Mouse (Mus musculus): ENCODE measurements around the gene Elovl2. TPM values are rescaled to one million over a fixed set of nuclear protein-coding genes. Genes with fewer than 3 reads are reported as not detected.
"Not testable (repeated sequence)": the region's sequence is repeated elsewhere in the genome, so short reads cannot be mapped to it uniquely, and the experiment has no call there.

Elovl2 gene
- polyA plus RNA-seq, 1 experiment from 2014 or later, result 5.4 TPM

DNA sequence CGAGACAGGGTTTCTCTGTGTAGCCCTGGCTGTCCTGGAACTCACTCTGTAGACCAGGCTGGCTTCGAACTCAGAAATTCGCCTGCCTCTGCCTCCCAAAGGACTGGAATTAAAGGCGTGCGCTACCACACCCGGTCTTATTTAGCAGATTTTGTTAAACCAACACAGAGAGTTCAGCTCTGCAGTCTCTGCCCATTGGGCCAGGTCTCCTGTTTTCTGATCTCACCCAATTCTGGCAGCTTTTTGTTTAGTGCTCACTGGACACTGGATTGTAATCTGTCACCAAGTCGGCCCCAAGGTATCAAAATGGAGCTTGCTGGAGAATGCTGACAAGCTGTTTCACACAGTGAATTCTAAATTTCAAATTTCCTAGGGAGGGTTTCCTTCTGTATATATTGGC, 32.5 kb upstream of the Elovl2 start:
- H3K4me3 ChIP-seq (ENCODE audit: low read depth, low read length), result no peak overlapping the region
- no peak overlapping the region for H3K27ac ChIP-seq (ENCODE audit: low read depth)
- H3K4me2 ChIP-seq, result no peak overlapping the region
- no peak overlapping the region for H3K9ac ChIP-seq
- no peak for DNase-seq
- ATAC-seq (ENCODE audit: insufficient read depth), result no peak
- 89% methylated on average over 7 of the region's 7 CpGs for WGBS
- no peaks in the 10 kb centered on the region for H3K27me3 ChIP-seq (ENCODE audit: insufficient read depth, low read length)
- TF ChIP-seq CTCF (IDR thresholded peaks at IDR 0.05; ENCODE audit: low read depth), result no peak
- H3K9me3 ChIP-seq (ENCODE audit: low read depth, low read length), result no peaks in the 10 kb centered on the region
- H3K36me3 ChIP-seq (ENCODE audit: insufficient read depth), result no peaks in the 10 kb centered on the region
- 0 out of 2 replicates have a peak, but pooled peaks cover 3% of the 10 kb centered on the region for H3K4me1 ChIP-seq (ENCODE audit: insufficient read depth)

DNA sequence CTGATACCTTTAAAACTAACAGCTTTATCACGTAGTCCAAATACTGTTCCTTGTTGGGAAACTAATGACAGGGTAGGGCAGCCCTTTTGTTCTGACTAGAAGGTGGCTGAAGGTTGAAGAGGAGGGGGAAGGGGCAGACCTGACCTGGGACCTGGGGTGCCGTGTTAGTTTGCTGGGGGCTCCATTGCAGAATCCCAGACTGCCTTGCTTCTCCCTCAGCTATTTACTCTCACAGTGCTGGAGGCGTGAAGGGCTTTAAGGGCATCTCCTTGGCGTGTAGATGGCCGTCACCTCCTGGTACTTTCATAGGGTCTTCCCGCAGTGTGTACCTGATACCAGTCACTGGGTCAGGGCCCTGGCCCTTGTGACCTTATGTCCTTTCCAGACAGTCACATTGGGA, 31.9 kb upstream of the Elovl2 start:
- Histone ChIP-seq H3K4me1 (ENCODE audit: insufficient read depth) (0 out of 2 replicates have a peak, but pooled peaks cover 3% of the 10 kb centered on the region), H3K9me3 (ENCODE audit: low read depth, low read length) (no peaks in the 10 kb centered on the region), H3K4me3 (ENCODE audit: low read depth, low read length) (no peak overlapping the region), H3K36me3 (ENCODE audit: insufficient read depth) (no peaks in the 10 kb centered on the region), H3K27me3 (ENCODE audit: insufficient read depth, low read length) (no peaks in the 10 kb centered on the region), H3K4me2 (peak overlapping the region; percentile 20; the same call in 1 of the 2 replicates), H3K27ac (ENCODE audit: low read depth) (peak overlapping the region; percentile 20; the same call in 1 of the 2 replicates), H3K9ac (no peak overlapping the region)
- DNase-seq, result no peak
- no peak for TF ChIP-seq CTCF (IDR thresholded peaks at IDR 0.05; ENCODE audit: low read depth)
- no peak for ATAC-seq (ENCODE audit: insufficient read depth)
- 51% methylated on average over 6 of the region's 6 CpGs for WGBS

DNA sequence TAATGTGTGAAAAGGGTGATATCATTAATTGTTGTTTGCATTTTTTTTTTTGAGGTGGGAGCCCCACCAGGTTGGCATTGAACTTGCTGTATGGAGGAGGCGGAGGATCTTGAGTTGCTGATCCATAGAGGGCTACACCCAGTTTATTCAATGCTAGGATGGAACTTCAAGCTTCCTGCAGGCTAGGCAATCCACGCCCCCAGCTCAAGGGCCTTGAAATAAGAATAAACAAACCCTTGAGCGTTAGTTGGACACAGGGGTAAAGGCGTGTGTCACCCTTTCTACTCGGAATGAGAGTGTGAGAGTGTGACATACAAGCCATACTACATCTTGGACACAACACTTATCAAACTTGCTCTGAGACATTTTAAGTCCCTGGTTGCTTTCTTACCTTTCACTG, 31.5 kb upstream of the Elovl2 start:
- no peaks in the 10 kb centered on the region for H3K27me3 ChIP-seq (ENCODE audit: insufficient read depth, low read length)
- no peaks in the 10 kb centered on the region for H3K9me3 ChIP-seq (ENCODE audit: low read depth, low read length)
- DNase-seq (peak; percentile 48), ATAC-seq (ENCODE audit: insufficient read depth) (no peak)
- 23% methylated on average over 5 of the region's 5 CpGs for WGBS
- TF ChIP-seq CTCF (IDR thresholded peaks at IDR 0.05; ENCODE audit: low read depth), result no peak
- H3K4me3 ChIP-seq (ENCODE audit: low read depth, low read length), result no peak overlapping the region
- peak overlapping the region; percentile 20; the same call in 1 of the 2 replicates for H3K4me2 ChIP-seq
- H3K36me3 ChIP-seq (ENCODE audit: insufficient read depth), result no peaks in the 10 kb centered on the region
- H3K27ac ChIP-seq (ENCODE audit: low read depth), result peak overlapping the region; percentile 20; the same call in 1 of the 2 replicates
- H3K9ac ChIP-seq, result no peak overlapping the region
- 0 out of 2 replicates have a peak, but pooled peaks cover 3% of the 10 kb centered on the region for H3K4me1 ChIP-seq (ENCODE audit: insufficient read depth)

DNA sequence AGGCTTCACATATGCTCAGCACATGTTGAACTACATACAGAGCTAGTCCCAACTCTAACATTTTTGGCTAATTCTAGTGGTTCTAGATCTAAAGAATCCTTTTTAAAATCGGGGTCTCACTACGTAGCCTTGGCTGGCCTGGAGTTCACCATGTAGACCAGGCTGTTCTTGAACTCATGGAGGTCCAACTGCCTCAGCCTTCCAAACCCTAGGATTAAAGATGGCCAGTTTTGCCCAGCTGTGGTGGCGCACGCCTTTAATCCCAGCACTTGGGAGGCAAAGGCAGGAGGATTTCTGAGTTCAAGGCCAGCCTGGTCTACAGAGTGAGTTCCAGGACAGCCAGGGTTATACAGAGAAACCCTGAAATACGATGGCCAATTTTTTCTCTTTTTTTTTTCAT, 31.0 kb upstream of the Elovl2 start:
- not testable (repeated sequence) for H3K4me1 ChIP-seq (ENCODE audit: insufficient read depth); H3K27me3 ChIP-seq (ENCODE audit: insufficient read depth, low read length); DNase-seq; H3K9me3 ChIP-seq (ENCODE audit: low read depth, low read length); ATAC-seq (ENCODE audit: insufficient read depth); H3K9ac ChIP-seq; H3K27ac ChIP-seq (ENCODE audit: low read depth); H3K36me3 ChIP-seq (ENCODE audit: insufficient read depth)
- peak overlapping the region; percentile 86 for H3K4me2 ChIP-seq
- 85% methylated on average over 5 of the region's 5 CpGs for WGBS
- H3K4me3 ChIP-seq (ENCODE audit: low read depth, low read length), result peak overlapping the region; percentile 73; the same call in 1 of the 2 replicates

DNA sequence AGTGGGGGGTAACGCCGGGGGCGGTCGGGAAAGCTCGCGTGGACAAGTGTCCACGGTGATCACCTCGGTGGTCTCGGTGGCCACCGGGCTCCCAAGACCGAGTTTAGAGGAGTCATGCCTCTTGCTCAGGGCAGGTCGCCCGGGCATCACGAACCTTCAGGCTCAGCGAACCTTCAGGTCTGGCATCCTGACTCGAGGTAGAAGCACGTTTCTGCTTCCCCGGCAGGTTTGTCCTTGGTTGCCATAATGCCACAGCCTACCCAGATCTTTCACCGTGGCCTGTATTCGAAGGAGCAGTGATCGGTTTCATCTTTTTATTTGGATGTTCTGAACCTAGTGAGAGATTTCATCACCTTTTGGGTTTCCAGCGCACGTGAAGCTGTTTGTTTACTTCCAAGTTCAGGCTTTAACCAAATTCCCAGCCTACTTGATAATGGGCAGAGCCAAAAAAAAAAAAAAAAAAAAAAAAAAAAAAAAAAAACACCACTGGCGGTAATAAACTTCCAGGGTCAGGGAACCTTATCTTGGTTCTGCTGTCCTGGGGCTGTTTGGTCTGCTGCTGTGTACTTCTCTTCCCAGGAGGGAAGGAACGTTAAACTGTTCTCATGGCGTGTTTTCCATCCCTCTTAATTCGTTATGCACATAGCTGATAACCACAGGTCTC, 30.2 kb upstream of the Elovl2 start:
- Histone ChIP-seq H3K4me2 (peak overlapping the region; percentile 86), H3K9ac (peak overlapping the region; percentile 77), H3K9me3 (ENCODE audit: low read depth, low read length) (no peaks in the 10 kb centered on the region), H3K4me1 (ENCODE audit: insufficient read depth) (0 out of 2 replicates have a peak, but pooled peaks cover 3% of the 10 kb centered on the region), H3K4me3 (ENCODE audit: low read depth, low read length) (peak overlapping the region; percentile 73), H3K36me3 (ENCODE audit: insufficient read depth) (no peaks in the 10 kb centered on the region), H3K27ac (ENCODE audit: low read depth) (peak overlapping the region; percentile 83; the same call in 1 of the 2 replicates), H3K27me3 (ENCODE audit: insufficient read depth, low read length) (no peaks in the 10 kb centered on the region)
- no peak for TF ChIP-seq CTCF (IDR thresholded peaks at IDR 0.05; ENCODE audit: low read depth)
- ATAC-seq (ENCODE audit: insufficient read depth) (no peak), DNase-seq (peak; percentile 41)
- WGBS, result 1% methylated on average over 27 of the region's 27 CpGs

DNA sequence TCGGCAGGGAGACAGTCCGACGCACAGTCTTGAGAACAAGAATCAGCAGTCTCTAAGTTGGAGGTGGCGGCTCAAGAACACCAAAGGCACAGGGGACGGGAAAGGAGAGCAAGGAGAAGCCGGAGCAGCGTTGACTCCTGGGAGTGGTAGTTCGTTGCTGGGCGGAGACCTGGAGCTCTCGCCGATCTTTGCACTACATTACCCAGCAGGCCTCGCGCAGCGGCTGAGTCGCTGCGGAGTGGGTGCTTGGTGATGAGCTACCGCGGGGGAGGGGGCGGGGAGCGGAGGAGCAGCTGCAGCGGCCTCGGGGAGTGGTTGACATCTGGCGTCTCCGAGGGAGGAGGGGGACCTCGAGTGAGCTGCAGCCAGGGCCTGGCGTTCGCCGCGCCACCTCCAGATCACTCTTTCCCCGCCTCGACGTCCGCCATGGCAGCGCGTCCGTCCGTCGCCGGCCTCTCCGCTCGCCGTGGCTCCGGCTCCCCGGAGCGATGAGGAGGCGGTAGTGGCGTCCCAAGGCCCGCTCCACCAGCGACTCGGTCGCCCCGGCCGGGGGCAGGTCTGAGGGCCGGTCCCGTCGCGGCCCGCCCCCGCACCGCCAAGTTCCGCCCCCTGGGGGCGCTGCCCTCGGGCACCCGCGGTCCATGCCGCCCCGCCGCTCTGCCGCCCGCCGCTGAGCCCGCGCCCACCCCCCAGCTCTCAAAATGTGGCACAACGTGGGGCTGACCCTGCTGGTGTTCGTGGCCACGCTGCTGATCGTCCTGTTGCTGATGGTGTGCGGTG, 29.5 kb upstream of the Elovl2 start, which contains the start of gene Smim13:
Gene Smim13 (plus strand): TSS at position 307 of the 780 bp plus-strand sequence.
- Histone ChIP-seq H3K27ac (ENCODE audit: low read depth) (peak within 1 kb of the TSS; percentile 83; the same call in 1 of the 2 replicates), H3K4me1 (ENCODE audit: insufficient read depth) (0 out of 2 replicates have a peak, but pooled peaks cover 3% of the 10 kb centered on the region), H3K36me3 (ENCODE audit: insufficient read depth) (no peaks in the 10 kb centered on the region), H3K9ac (peak within 1 kb of the TSS; percentile 77), H3K27me3 (ENCODE audit: insufficient read depth, low read length) (no peaks in the 10 kb centered on the region), H3K9me3 (ENCODE audit: low read depth, low read length) (no peaks in the 10 kb centered on the region), H3K4me2 (peak within 1 kb of the TSS; percentile 86), H3K4me3 (ENCODE audit: low read depth, low read length) (peak within 1 kb of the TSS; percentile 73)
- under 1% methylated on average over 72 of the region's 78 CpGs for WGBS
- peak; percentile 97 for DNase-seq
- TF ChIP-seq CTCF (IDR thresholded peaks at IDR 0.05; ENCODE audit: low read depth), result no peak
- peak; percentile 98 for ATAC-seq (ENCODE audit: insufficient read depth)

All from lung, embryonic 14.5 days (tissue).